Mouse (Mus musculus): ENCODE measurements at regions not wholly inside any gene's neighbourhood (a gene's known extent, or its start where the extent isn't known, plus 50 kb on each side); places are given as distances from the start of the nearest gene placed in this dataset.

DNA sequence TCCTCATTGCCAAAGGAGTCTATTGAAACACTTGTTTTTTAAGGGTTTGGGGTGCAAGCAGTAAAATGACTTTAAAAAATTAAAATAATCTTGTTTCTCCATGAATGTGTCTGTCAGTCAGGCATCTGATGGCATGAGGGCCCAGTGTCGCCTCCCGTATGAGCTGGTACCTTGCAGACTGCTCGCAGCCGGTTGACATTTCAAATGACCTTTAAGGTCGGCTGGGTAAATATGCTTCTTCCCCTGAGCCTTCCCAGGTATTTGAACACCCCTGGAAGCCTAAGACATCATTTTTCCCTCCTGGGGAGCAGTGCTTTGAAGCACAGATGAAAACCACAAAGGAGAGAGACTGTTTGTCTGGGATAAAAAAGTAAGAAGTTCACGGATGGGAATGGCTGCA lies 52.2 kb upstream of the Lclat1 start:
- WGBS: 84% methylated on average over 6 of the region's 6 CpGs
- H3K4me3 ChIP-seq (ENCODE audit: low read depth, low read length): no peak overlapping the region

GRCm38 (mm10) chr17:73056616-73057015 lies 51.2 kb upstream of the Lclat1 start:
- Histone ChIP-seq H3K4me1 (ENCODE audit: control insufficient read depth, insufficient read depth, low read length) (no peaks in the 10 kb centered on the region), H3K27me3 (replicated peaks; ENCODE audit: control insufficient read depth, insufficient read depth, low read length) (no peaks in the 10 kb centered on the region), H3K9ac (ENCODE audit: low read length) (no peak overlapping the region), H3K9me3 (replicated peaks; ENCODE audit: control insufficient read depth, low read length) (no peaks in the 10 kb centered on the region), H3K4me2 (ENCODE audit: low read length) (no peak overlapping the region), H3K4me3 (ENCODE audit: low read depth, low read length) (no peak overlapping the region), H3K27ac (ENCODE audit: low read depth, low read length) (no peak overlapping the region), H3K36me3 (ENCODE audit: control insufficient read depth, insufficient read depth, low read length) (no peaks in the 10 kb centered on the region)
- ATAC-seq (no peak), DNase-seq (ENCODE audit: low spot score) (no peak)
- WGBS: 91% methylated on average over 2 of the region's 2 CpGs

More for the DNA sequence above, 52.2 kb upstream of the Lclat1 start:
- Histone ChIP-seq H3K9me3 (replicated peaks; ENCODE audit: control insufficient read depth, low read length) (no peaks in the 10 kb centered on the region), H3K9ac (ENCODE audit: low read length) (no peak overlapping the region), H3K36me3 (ENCODE audit: control insufficient read depth, insufficient read depth, low read length) (no peaks in the 10 kb centered on the region), H3K27me3 (replicated peaks; ENCODE audit: control insufficient read depth, insufficient read depth, low read length) (no peaks in the 10 kb centered on the region), H3K4me1 (ENCODE audit: control insufficient read depth, insufficient read depth, low read length) (no peaks in the 10 kb centered on the region), H3K27ac (ENCODE audit: low read depth, low read length) (no peak overlapping the region), H3K4me2 (ENCODE audit: low read length) (no peak overlapping the region)
- DNase-seq (ENCODE audit: low spot score): no peak
- ATAC-seq: no peak
